Mouse (Mus musculus) limb, embryonic 15.5 days (tissue): ENCODE measurements around the gene Psmd2. TPM values are rescaled to one million over a fixed set of nuclear protein-coding genes. Genes with fewer than 3 reads are reported as not detected.

ENCODE experiments used
- ATAC-seq: fragments of 200-750 bp; cut with Nextera tagmentation; 2 replicates; pipeline ENCODE4 v1.8.0; 2017; ENCODE audit warnings: low read depth, moderate TSS enrichment; ENCODE audit not compliant: insufficient number of reproducible peaks, low FRiP score, low TSS enrichment
- H3K27ac ChIP-seq: fragments of 300-500 bp; sonication (generic); 2 replicates; pipeline ENCODE4 v1.5.1; 2015; ENCODE audit warnings: moderate library complexity, mild to moderate bottlenecking, inconsistent platforms
- H3K27me3 ChIP-seq: fragments of 300-500 bp; sonication (generic); 2 replicates; pipeline ENCODE4 v1.6.1; 2015; ENCODE audit warnings: inconsistent platforms
- H3K36me3 ChIP-seq: fragments of 300-500 bp; sonication (generic); 2 replicates; pipeline ENCODE4 v1.6.1; 2015; ENCODE audit warnings: inconsistent platforms
- H3K4me1 ChIP-seq: fragments of 300-500 bp; sonication (generic); 2 replicates; pipeline ENCODE4 v1.6.1; 2015; ENCODE audit warnings: inconsistent platforms
- H3K4me2 ChIP-seq: fragments of 300-500 bp; sonication (generic); 2 replicates; pipeline ENCODE4 v1.6.1; 2015; ENCODE audit warnings: mild to moderate bottlenecking, inconsistent platforms
- H3K4me3 ChIP-seq: fragments of 300-500 bp; sonication (generic); 2 replicates; pipeline ENCODE4 v1.5.1; 2015; ENCODE audit warnings: mild to moderate bottlenecking, inconsistent platforms
- H3K9ac ChIP-seq: fragments of 300-500 bp; sonication (generic); 2 replicates; pipeline ENCODE4 v1.6.1; 2015; ENCODE audit warnings: inconsistent platforms
- H3K9me3 ChIP-seq: fragments of 300-500 bp; sonication (generic); 2 replicates; pipeline ENCODE4 v1.6.1; 2016; ENCODE audit warnings: inconsistent platforms
- WGBS: fragments of 180-500 bp; shearing (Covaris S2); methylation state at CpG from one replicate; pipeline ENCODE4 v1.1.7; 2015; 5-methylcytosine and 5-hydroxymethylcytosine counted together
- polyA plus RNA-seq: library from polyadenylated mRNA; unstranded; fragments of >200 nt; fragmentation: Nextera tagmentation; extraction: Ambion mirVana; gene quantifications from 2 replicates; pipeline ENCODE4 v1.2.1, GENCODE M21; 2015

Psmd2 gene
- polyA plus RNA-seq, 1 experiment from 2014 or later = 292 TPM

DNA sequence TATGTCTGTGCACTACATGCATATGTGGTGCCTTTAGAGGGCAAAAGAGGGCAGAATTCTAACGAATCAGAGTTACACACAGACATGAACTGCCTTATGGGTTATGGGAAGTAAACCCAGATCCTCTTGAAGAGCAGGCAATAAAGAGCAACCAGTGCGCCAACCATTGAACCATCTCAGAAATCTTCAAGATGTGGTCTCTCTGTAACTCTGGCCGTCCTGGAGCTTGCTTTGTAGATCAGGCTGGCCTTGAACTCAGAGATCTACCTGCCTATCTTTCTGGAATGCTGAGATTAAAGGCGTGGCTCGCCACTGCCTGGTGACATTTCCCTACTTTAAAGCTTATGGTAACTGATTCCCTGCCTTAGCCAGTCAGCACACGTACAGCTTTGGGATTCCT, 20.4 kb downstream of the Psmd2 start:
- WGBS = 21% methylated on average over 6 of the region's 6 CpGs
- Histone ChIP-seq H3K27me3 (no peaks in the 10 kb centered on the region), H3K36me3 (peaks cover 23% of the 10 kb centered on the region), H3K9me3 (no peaks in the 10 kb centered on the region), H3K4me1 (peaks cover 22% of the 10 kb centered on the region), H3K4me3 (peak overlapping the region; percentile 96), H3K27ac (peak overlapping the region; percentile 93; the same call in 1 of the 2 replicates), H3K4me2 (peak overlapping the region; percentile 80), H3K9ac (no peak overlapping the region)
- no peak for ATAC-seq

DNA sequence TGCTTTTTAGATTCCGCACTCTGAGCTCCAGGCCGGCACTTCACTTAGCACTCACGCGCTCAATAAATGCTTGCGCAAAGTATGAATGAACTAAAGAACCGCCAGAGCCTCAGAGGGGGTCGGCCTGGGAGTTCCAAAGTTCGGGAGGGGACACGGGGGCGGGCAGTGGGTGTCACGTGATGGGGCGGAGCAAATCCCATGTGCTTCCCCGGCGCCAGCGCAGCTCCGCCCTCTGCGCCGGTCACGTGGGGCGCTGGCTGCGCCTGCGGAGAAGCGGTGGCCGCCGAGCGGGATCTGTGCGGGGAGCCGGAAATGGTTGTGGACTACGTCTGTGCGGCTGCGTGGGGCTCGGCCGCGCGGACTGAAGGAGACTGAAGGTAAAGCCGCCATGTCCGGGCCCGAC, 21.0 kb downstream of the Psmd2 start:
- Histone ChIP-seq H3K4me1 (peaks cover 25% of the 10 kb centered on the region), H3K36me3 (peaks cover 29% of the 10 kb centered on the region), H3K4me3 (peak overlapping the region; percentile 96), H3K27ac (peak overlapping the region; percentile 93), H3K4me2 (peak overlapping the region; percentile 80), H3K9me3 (no peaks in the 10 kb centered on the region), H3K9ac (peak overlapping the region; percentile 89), H3K27me3 (no peaks in the 10 kb centered on the region)
- WGBS = under 1% methylated on average over 35 of the region's 38 CpGs
- ATAC-seq = peak; percentile 97

DNA sequence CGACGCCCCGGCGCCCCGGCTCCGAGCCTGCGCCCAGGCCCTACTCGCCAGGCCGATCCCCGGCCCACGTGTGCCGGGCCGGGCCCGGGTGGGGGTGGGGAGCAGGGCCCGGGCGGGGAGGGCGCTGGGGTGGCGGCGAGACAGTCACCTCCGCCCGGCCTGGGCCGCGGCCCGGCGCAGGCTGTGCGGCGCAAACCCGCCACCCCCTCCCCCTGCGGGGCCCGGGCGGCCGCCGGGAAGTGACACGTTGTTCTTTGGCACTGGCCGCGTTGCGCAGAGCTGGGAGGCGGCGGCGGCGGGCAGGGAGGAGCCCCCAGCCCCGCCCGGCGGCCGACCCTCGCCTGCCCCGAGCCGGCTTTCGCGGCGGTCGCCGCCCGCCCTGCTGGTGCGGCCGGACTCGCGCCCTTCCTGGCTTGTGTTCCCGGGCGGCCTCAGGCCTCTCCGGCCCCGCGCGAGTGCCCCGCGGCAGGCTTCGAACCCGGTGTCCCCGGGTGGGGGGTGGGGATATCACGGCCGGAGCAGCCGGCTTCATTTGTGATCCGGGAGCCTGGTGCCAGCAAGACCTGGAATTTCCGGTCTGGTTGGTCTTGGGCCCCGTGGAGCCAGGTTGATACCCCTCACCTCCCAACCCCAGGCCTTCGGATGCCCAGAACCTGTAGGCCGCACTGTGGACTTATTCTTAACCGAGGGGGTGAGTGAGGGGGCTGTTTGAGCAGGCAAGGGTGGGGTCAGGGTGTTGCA, 21.7 kb downstream of the Psmd2 start:
- ATAC-seq = peak; percentile 76; the same call in 1 of the 2 replicates
- Histone ChIP-seq H3K4me2 (peak overlapping the region; percentile 80), H3K4me1 (peaks cover 31% of the 10 kb centered on the region), H3K4me3 (peak overlapping the region; percentile 96), H3K27me3 (no peaks in the 10 kb centered on the region), H3K9ac (peak overlapping the region; percentile 89), H3K9me3 (no peaks in the 10 kb centered on the region), H3K27ac (peak overlapping the region; percentile 93), H3K36me3 (peaks cover 36% of the 10 kb centered on the region)
- WGBS = under 1% methylated on average over 50 of the region's 78 CpGs

DNA sequence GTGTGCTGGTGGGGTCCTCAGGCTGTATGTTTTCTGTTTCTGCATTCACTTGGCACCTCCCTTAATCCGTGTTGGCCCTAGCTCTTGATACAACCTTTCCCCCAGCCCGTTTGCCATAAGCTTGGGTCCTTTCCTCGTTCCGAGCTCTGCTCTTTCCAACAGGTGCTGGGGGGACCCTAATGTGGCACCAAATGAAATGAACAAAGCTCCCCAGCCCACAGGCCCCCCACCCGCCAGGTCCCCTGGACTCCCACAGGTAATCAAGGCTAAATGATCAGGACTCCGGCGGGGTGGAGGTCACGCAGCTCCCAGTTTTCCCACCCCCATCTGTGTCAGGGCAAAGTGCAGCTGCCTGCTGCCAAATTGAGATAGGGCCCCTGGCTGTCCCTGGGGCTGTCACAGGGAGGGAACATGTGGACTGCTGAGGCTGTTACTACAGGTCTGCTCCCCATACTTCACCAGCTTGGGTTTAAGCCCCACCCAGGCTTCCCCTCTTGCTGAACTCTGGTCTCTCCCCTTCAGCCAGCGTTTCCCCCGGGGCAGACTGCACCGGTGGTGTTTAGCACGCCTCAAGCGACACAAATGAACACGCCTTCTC, 22.4 kb downstream of the Psmd2 start:
- Histone ChIP-seq H3K27me3 (no peaks in the 10 kb centered on the region), H3K4me1 (peaks cover 31% of the 10 kb centered on the region), H3K36me3 (peaks cover 42% of the 10 kb centered on the region), H3K4me3 (peak overlapping the region; percentile 96), H3K9me3 (no peaks in the 10 kb centered on the region), H3K9ac (peak overlapping the region; percentile 89), H3K27ac (peak overlapping the region; percentile 93), H3K4me2 (peak overlapping the region; percentile 80)
- 2% methylated on average over 14 of the region's 14 CpGs for WGBS
- ATAC-seq = no peak

DNA sequence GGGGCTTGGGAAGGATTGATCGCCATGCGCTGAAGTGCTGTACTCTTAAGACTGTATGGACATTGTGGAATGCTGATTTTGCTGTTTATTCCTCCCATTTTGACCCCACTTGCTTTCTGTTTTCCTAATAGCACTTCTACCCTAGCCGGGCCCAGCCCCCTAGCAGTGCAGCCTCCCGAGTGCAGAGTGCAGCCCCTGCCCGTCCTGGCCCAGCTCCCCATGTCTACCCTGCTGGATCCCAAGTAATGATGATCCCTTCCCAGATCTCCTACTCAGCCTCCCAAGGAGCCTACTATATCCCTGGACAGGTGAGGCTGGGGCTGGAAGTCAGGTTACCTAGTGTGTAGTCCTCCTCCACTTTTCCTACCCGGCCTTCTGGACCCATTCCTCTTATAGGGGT, 23.8 kb downstream of the Psmd2 start:
- Histone ChIP-seq H3K4me3 (no peak overlapping the region), H3K27ac (no peak overlapping the region), H3K36me3 (peaks cover 55% of the 10 kb centered on the region), H3K27me3 (no peaks in the 10 kb centered on the region), H3K4me1 (peaks cover 31% of the 10 kb centered on the region), H3K4me2 (no peak overlapping the region), H3K9me3 (no peaks in the 10 kb centered on the region), H3K9ac (no peak overlapping the region)
- ATAC-seq = no peak
- 90% methylated on average over 6 of the region's 6 CpGs for WGBS

DNA sequence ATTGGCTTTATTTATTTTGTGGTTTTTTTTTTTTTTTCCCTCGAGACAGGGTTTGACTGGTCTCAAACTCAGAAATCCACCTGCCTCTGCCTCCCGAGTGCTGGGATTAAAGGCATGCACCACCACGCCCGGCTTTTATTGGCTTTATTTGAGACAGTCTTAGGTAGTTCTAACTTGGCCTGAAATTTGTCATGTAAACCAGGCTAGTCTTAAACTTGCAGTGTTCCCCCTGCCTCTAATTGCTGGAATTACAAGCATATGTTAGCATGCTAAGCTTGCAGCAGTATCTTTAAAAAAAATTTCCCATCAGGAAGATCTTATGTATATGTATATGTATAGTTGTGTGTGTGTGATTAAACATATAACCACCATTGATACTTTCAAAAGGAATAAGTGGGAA, 25.2 kb downstream of the Psmd2 start:
- WGBS = 57% methylated on average over 4 of the region's 4 CpGs
- ATAC-seq = no peak
- no peaks in the 10 kb centered on the region for H3K9me3 ChIP-seq
- H3K4me3 ChIP-seq = no peak overlapping the region
- H3K9ac ChIP-seq = no peak overlapping the region
- no peak overlapping the region for H3K27ac ChIP-seq
- no peak overlapping the region for H3K4me2 ChIP-seq
- no peaks in the 10 kb centered on the region for H3K27me3 ChIP-seq
- peaks cover 70% of the 10 kb centered on the region for H3K36me3 ChIP-seq
- H3K4me1 ChIP-seq = peaks cover 31% of the 10 kb centered on the region

DNA sequence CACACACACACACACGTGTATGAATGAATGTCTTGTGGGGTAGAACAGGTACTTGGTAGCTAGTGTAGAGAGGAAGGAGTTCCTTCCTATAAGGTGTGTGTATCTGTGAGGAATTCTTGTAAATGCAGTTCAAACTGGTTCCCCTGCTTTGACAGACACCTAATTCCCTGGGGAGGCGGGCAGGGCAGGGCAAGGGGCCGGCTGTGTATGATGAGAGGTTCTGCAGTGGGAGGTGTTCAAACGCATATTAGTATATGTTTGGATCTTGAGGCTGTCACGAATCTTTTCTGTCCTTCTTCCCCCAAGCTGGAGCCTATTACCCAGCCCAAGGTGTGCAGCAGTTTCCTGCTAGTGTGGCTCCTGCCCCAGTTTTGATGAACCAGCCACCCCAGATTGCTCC, 25.9 kb downstream of the Psmd2 start:
- no peak for ATAC-seq
- Histone ChIP-seq H3K27me3 (no peaks in the 10 kb centered on the region), H3K9ac (no peak overlapping the region), H3K4me2 (no peak overlapping the region), H3K27ac (0 out of 2 replicates have a peak overlapping the region, but pooled peaks have one; percentile 43), H3K4me3 (no peak overlapping the region), H3K9me3 (no peaks in the 10 kb centered on the region), H3K4me1 (peaks cover 28% of the 10 kb centered on the region), H3K36me3 (peaks cover 77% of the 10 kb centered on the region)
- 71% methylated on average over 5 of the region's 5 CpGs for whole genome bisulfite sequencing

DNA sequence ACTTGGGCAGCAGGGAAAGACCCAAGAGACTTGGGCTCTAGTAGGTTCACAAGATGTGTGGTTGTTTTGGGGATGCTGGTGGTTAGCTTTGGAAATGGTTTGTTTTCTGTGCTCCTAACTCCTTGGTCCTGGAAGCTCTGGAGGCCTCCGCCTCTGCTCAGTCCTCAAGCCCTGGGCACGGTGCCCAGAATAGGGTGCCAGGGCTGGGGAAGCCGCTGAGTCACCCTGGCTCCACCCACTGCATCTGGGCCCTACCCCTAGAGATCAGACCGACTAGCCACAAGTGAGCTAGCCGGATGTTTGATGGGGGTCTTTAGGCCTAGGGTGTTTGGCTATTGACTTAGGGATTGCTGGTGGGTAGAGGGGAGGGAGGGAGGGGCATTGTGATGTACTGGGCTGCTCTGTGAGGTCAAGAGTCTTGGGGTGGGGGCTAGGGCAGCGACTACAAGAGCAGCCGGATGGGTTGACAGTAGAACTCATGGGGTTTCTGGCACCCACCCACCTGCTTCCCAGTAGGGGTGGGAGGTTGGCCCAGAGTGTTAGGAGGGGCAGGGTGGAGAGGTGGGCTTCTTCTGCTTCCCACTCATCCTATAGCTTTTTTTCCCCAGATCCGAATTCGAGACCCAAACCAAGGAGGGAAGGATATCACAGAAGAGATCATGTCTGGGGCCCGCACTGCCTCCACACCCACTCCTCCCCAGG, 26.7 kb downstream of the Psmd2 start:
- Histone ChIP-seq H3K9me3 (no peaks in the 10 kb centered on the region), H3K4me1 (peaks cover 28% of the 10 kb centered on the region), H3K27me3 (no peaks in the 10 kb centered on the region), H3K4me3 (no peak overlapping the region), H3K4me2 (no peak overlapping the region), H3K27ac (0 out of 2 replicates have a peak overlapping the region, but pooled peaks have one; percentile 43), H3K9ac (no peak overlapping the region), H3K36me3 (peaks cover 84% of the 10 kb centered on the region)
- WGBS = 70% methylated on average over 10 of the region's 10 CpGs
- no peak for ATAC-seq

DNA sequence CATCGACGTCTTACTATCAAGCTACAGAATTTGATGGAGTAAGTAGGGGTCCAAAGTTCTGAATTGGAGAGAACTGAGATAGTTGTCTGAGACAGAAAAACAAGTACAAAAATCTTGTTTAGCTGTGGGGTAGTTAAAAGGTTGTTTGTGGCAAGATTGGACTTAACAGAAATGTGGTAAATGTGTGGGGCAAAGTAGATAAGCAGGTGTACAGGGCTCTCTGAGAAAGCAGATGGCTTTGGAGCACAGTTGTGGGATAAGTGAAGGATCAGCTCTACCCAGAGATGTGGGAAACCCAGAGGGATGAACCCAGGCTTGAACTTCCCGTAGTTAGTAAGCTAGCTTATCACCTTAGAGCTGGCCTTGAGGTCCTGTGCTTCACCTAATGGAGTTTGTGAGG, 39.3 kb downstream of the Psmd2 start:
- peaks cover 37% of the 10 kb centered on the region for H3K4me1 ChIP-seq
- H3K4me2 ChIP-seq = no peak overlapping the region
- no peak overlapping the region for H3K4me3 ChIP-seq
- no peak for ATAC-seq
- 87% methylated on average over 3 of the region's 3 CpGs for WGBS
- no peak overlapping the region for H3K9ac ChIP-seq
- H3K27ac ChIP-seq = no peak overlapping the region
- no peaks in the 10 kb centered on the region for H3K27me3 ChIP-seq
- no peaks in the 10 kb centered on the region for H3K9me3 ChIP-seq
- peaks cover 66% of the 10 kb centered on the region for H3K36me3 ChIP-seq

DNA sequence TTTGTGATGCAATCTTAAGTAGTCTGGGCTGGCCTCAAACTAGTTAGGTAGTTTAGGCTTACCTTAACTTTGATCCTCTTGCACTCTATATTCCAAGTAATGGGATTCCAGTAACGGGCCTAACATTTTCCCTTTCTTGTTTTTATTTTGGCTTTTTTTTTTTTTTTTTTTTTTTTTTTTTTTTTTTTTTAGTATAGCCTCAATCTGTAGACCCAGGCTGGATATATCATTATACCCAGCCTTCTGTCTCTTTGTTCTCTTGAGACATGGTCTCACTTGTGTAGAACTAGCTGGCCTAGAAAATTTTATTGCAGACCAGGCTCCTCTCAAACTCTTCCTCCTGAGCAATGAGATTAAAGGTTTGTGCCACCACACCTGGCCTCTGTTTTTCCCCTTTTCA, 40.2 kb downstream of the Psmd2 start:
- ATAC-seq = no peak
- no peak overlapping the region for H3K4me2 ChIP-seq
- H3K36me3 ChIP-seq = peaks cover 58% of the 10 kb centered on the region
- no peak overlapping the region for H3K9ac ChIP-seq
- H3K27me3 ChIP-seq = no peaks in the 10 kb centered on the region
- no peak overlapping the region for H3K27ac ChIP-seq
- no peaks in the 10 kb centered on the region for H3K9me3 ChIP-seq
- H3K4me1 ChIP-seq = peaks cover 46% of the 10 kb centered on the region
- H3K4me3 ChIP-seq = no peak overlapping the region
- WGBS = 65% methylated on average over 1 of the region's 1 CpGs

DNA sequence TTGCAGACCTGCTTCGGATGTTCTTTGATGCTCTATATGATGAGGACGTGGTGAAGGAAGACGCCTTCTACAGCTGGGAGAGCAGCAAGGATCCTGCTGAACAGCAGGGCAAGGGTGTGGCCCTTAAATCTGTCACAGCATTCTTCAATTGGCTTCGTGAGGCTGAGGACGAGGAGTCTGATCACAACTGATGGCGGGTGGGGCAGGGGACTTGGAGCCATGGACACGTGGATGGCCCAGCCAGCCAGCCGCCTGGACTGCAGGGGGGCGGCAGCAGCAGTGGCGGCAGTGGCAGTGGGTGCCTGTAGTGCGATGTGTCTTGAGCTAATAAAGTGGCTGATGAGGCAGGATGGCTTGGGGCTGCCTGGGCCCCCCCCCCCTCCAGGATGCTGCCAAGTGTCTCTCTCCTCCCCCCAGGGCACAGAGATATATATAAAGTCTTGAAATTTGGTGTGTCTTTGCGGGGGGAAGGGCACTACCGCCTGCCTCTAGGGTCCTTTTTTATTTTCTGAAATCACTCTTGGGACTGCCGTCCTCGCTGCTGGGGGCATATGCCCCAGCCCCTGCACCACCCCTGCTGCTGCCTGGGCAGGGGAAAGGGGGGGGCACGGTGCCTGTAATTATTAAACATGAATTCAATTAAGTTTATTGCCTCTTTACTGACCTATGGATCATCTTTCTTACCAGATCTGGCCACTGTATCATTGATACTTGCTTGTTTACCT, 41.0 kb downstream of the Psmd2 start:
- Histone ChIP-seq H3K4me1 (peaks cover 46% of the 10 kb centered on the region), H3K36me3 (peaks cover 50% of the 10 kb centered on the region), H3K4me3 (no peak overlapping the region; the same call in 1 of the 2 replicates), H3K27me3 (no peaks in the 10 kb centered on the region), H3K9me3 (no peaks in the 10 kb centered on the region), H3K9ac (no peak overlapping the region), H3K27ac (peak overlapping the region; percentile 94; the same call in 1 of the 2 replicates), H3K4me2 (no peak overlapping the region)
- WGBS = 39% methylated on average over 16 of the region's 16 CpGs
- ATAC-seq = no peak
